Mouse (Mus musculus) thymus, postnatal 10 days (tissue): Measurements from ENCODE around the gene Gm13290.
"Not testable (repeated sequence)": the region's sequence is repeated elsewhere in the genome, so short reads cannot be mapped to it uniquely, and the experiment has no call there.

Source experiments
- DNase-seq, 2 experiments: peaks; one replicate each; pipeline ENCODE4 v3.0.0; 2021; ENCODE audit warnings: low spot score in 2 of 2

Gm13290 gene

GRCm38 (mm10) chr4:88773534-88773933 lies at the start of gene Gm13290:
Gm13290 (plus strand) TSS chr4:88773834.
- DNase-seq, result not testable (repeated sequence)

GRCm38 (mm10) chr4:88726727-88727126 lies 46.9 kb upstream of the Gm13290 start:
- DNase-seq, result no peak

GRCm38 (mm10) chr4:88727324-88727723 lies 46.3 kb upstream of the Gm13290 start:
- DNase-seq, result peak; percentile 29 to 49

- DNase-seq, result peak; percentile 48 to 79
Observed at GRCm38 (mm10) chr4:88738480-88738879, 35.2 kb upstream of the Gm13290 start.

- DNase-seq, result no peak
Observed at GRCm38 (mm10) chr4:88739036-88739435, 34.6 kb upstream of the Gm13290 start.

GRCm38 (mm10) chr4:88741426-88741825 lies 32.2 kb upstream of the Gm13290 start:
- no peak for DNase-seq

- no peak for DNase-seq
Observed at GRCm38 (mm10) chr4:88742771-88743371, 30.8 kb upstream of the Gm13290 start.

GRCm38 (mm10) chr4:88744207-88744606 lies 29.4 kb upstream of the Gm13290 start:
- no peak for DNase-seq

- DNase-seq, result no peak
Observed at GRCm38 (mm10) chr4:88749926-88750325, 23.7 kb upstream of the Gm13290 start.

GRCm38 (mm10) chr4:88754818-88755340 lies 18.8 kb upstream of the Gm13290 start, which contains the start of gene Gm13271:
Gm13271 (plus strand) TSS chr4:88754868.
- DNase-seq, result peak; percentile 61 to 83

GRCm38 (mm10) chr4:88756581-88757513 lies 16.8 kb upstream of the Gm13290 start:
- DNase-seq, result peak in 1 of 2 experiments; percentile 23

- DNase-seq, result peak; percentile 85 to 91
Observed at GRCm38 (mm10) chr4:88757628-88758031, 16.0 kb upstream of the Gm13290 start.

GRCm38 (mm10) chr4:88758751-88759150 lies 14.9 kb upstream of the Gm13290 start:
- DNase-seq, result not testable (repeated sequence)

- peak; percentile 43 to 53 for DNase-seq
Observed at GRCm38 (mm10) chr4:88759610-88760268, 13.9 kb upstream of the Gm13290 start, which contains the start of gene Gm13283. Gm13283 (plus strand) TSS chr4:88760119.

GRCm38 (mm10) chr4:88760431-88760830 lies 13.2 kb upstream of the Gm13290 start:
- DNase-seq, result not testable (repeated sequence)

- peak; percentile 90 to 93 for DNase-seq
Observed at GRCm38 (mm10) chr4:88761776-88762175, 11.9 kb upstream of the Gm13290 start.

GRCm38 (mm10) chr4:88762341-88762740 lies 11.3 kb upstream of the Gm13290 start:
- not testable (repeated sequence) for DNase-seq

- not testable (repeated sequence) for DNase-seq
Observed at GRCm38 (mm10) chr4:88763384-88764018, 10.1 kb upstream of the Gm13290 start.

GRCm38 (mm10) chr4:88776622-88777021 lies 3.0 kb downstream of the Gm13290 start, which contains the start of gene Gm13289:
Gm13289 (plus strand) TSS chr4:88776922.
- not testable (repeated sequence) for DNase-seq

- DNase-seq, result not testable (repeated sequence)
Observed at GRCm38 (mm10) chr4:88779550-88779949, 5.9 kb downstream of the Gm13290 start, which contains the start of gene Gm13272. Gm13272 (plus strand) TSS chr4:88779850.

GRCm38 (mm10) chr4:88780320-88780719 lies 6.7 kb downstream of the Gm13290 start:
- DNase-seq, result not testable (repeated sequence)
